Mouse (Mus musculus) midbrain, embryonic 12.5 days (tissue): ENCODE measurements around the gene Celf5. TPM values are rescaled to one million over a fixed set of nuclear protein-coding genes. Genes with fewer than 3 reads are reported as not detected.

ENCODE experiments used
- ATAC-seq: fragments of 200-750 bp; cut with Nextera tagmentation; 2 replicates; pipeline ENCODE4 v1.8.0; 2017; ENCODE audit warnings: low read depth, moderate TSS enrichment, moderate library complexity; ENCODE audit not compliant: low FRiP score
- H3K27ac ChIP-seq: fragments of 300-500 bp; sonication (generic); replicated peaks from 2 replicates; pipeline ENCODE4 v1.5.1; 2016; ENCODE audit warnings: mild to moderate bottlenecking
- H3K27me3 ChIP-seq: fragments of 300-500 bp; sonication (generic); 2 replicates; pipeline ENCODE4 v1.6.1; 2016; ENCODE audit warnings: mild to moderate bottlenecking
- H3K36me3 ChIP-seq: fragments of 300-500 bp; sonication (generic); 2 replicates; pipeline ENCODE4 v1.6.1; 2016
- H3K4me1 ChIP-seq: fragments of 300-500 bp; sonication (generic); 2 replicates; pipeline ENCODE4 v1.6.1; 2016
- H3K4me2 ChIP-seq: fragments of 300-500 bp; sonication (generic); replicated peaks from 2 replicates; pipeline ENCODE4 v1.6.1; 2016; ENCODE audit warnings: mild to moderate bottlenecking, moderate library complexity
- H3K4me3 ChIP-seq: fragments of 300-500 bp; sonication (generic); 2 replicates; pipeline ENCODE4 v1.5.1; 2016; ENCODE audit warnings: mild to moderate bottlenecking
- H3K9ac ChIP-seq: fragments of 300-500 bp; sonication (generic); replicated peaks from 2 replicates; pipeline ENCODE4 v1.6.1; 2016; ENCODE audit warnings: mild to moderate bottlenecking, moderate library complexity
- H3K9me3 ChIP-seq: fragments of 300-500 bp; sonication (generic); 2 replicates; pipeline ENCODE4 v1.6.1; 2016; ENCODE audit warnings: mild to moderate bottlenecking
- WGBS: fragments of 180-500 bp; shearing (Covaris S2); methylation state at CpG from one replicate; pipeline ENCODE4 v1.1.7; 2016; 5-methylcytosine and 5-hydroxymethylcytosine counted together
- microRNA-seq: library from miRNA; unstranded; fragments of <30 nt; microRNA quantifications from one replicate; pipeline ENCODE4, GENCODE M21; 2017
- polyA plus RNA-seq: library from polyadenylated mRNA; unstranded; fragments of >200 nt; fragmentation: Nextera tagmentation; extraction: Ambion mirVana; gene quantifications from 2 replicates; pipeline ENCODE4 v1.2.1, GENCODE M21; 2016

Gene Celf5
- polyA plus RNA-seq, 1 experiment from 2014 or later: 37.1 TPM

- no peak overlapping the region; the same call in 1 of the 2 replicates for H3K9ac ChIP-seq
These were observed 68.9 kb downstream of the Celf5 start for GRCm38 (mm10) chr10:81413310-81414261.

GRCm38 (mm10) chr10:81412586-81413309 lies 69.8 kb downstream of the Celf5 start:
- H3K27me3 ChIP-seq: peaks cover 21% of the 10 kb centered on the region

More at GRCm38 (mm10) chr10:81413310-81414261, 68.9 kb downstream of the Celf5 start:
- peaks cover 18% of the 10 kb centered on the region for H3K27me3 ChIP-seq
- peaks cover 87% of the 10 kb centered on the region for H3K4me1 ChIP-seq
- no peaks in the 10 kb centered on the region for H3K36me3 ChIP-seq
- H3K27ac ChIP-seq: peak overlapping the region; percentile 25; the same call in 1 of the 2 replicates
- ATAC-seq: no peak
- 29% methylated on average over 26 of the region's 26 CpGs for WGBS
- no peaks in the 10 kb centered on the region for H3K9me3 ChIP-seq
- H3K4me3 ChIP-seq: peak overlapping the region; percentile 12; the same call in 1 of the 2 replicates
- H3K4me2 ChIP-seq: peak overlapping the region; percentile 36

DNA sequence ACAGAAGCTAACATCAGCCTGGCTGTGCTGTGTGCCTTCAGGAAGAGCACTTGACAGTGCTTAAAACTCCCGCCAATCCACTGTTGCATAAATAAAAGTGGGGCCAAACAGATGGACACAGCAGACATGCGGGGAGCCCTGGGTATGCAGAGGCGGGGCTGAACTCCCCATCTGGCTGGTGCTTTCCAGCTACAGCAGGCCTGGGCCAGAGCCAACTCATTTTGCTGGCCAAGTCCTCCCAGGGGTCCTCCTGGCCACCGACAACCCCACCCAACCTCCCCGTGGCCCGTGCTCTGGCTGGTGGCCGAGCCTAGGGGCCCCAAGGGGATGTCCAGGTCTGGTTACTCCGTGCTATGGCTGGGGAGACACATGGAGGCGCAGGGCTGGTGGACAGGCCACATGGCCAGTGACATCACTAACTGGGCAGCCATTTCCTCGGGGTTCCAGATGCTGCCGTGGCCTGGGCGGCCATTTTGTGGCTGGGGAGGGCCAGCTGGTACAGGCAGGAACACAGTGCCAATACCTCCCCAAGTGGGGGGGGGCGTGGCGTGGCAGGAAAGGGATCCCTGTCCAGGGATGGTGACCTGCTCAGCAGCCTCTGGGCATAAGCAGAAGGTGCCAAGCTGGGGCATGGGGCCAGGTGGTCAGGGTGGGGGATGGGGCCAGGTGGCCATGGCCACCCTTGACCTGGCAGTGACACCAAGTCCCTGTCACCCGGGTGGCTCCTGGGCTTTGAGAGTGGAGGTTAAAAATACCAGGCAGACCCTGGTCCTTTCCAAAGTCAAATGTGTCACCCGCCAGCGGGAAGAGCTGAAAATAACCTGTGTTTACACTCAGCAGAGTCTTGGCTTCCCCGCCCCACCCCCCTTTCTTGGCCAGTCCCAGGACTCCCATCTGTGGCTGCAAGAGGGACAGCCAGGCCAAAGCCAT lies 70.8 kb downstream of the Celf5 start:
- Histone ChIP-seq H3K27me3 (peaks cover 23% of the 10 kb centered on the region), H3K4me2 (no peak overlapping the region), H3K36me3 (no peaks in the 10 kb centered on the region), H3K9ac (0 out of 2 replicates have a peak overlapping the region, but pooled peaks have one; percentile 1), H3K27ac (peak overlapping the region; percentile 54), H3K4me1 (peaks cover 87% of the 10 kb centered on the region), H3K9me3 (no peaks in the 10 kb centered on the region), H3K4me3 (no peak overlapping the region)
- 74% methylated on average over 18 of the region's 18 CpGs for WGBS
- ATAC-seq: no peak

More at GRCm38 (mm10) chr10:81412586-81413309, 69.8 kb downstream of the Celf5 start:
- no peaks in the 10 kb centered on the region for H3K9me3 ChIP-seq
- H3K4me3 ChIP-seq: no peak overlapping the region
- ATAC-seq: no peak
- no peak overlapping the region for H3K4me2 ChIP-seq
- H3K36me3 ChIP-seq: no peaks in the 10 kb centered on the region
- H3K4me1 ChIP-seq: peaks cover 87% of the 10 kb centered on the region
- peak overlapping the region; percentile 54; the same call in 1 of the 2 replicates for H3K27ac ChIP-seq
- WGBS: 77% methylated on average over 16 of the region's 16 CpGs
- H3K9ac ChIP-seq: no peak overlapping the region

DNA sequence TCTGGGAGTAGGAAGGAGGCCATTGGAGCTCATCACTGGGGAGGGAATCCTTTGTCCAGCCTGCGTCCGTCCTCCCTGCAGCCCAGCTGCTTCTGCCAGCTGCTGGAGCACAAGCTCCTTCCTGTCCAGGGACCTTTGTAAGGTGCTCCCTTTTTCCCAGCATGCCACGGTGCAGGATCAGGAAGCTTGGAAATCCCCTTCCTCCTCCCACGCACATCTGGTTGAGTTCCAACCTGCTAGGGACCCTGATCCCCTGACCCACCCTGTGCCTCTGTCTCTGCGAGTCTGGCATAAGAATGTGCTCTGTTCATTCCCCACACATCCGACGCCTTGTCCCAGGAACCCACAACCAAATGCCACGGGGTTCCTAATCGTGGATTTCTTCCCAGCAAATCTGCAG lies 71.5 kb downstream of the Celf5 start:
- Histone ChIP-seq H3K36me3 (no peaks in the 10 kb centered on the region), H3K4me1 (peaks cover 85% of the 10 kb centered on the region), H3K27me3 (peaks cover 30% of the 10 kb centered on the region), H3K27ac (peak overlapping the region; percentile 54), H3K9me3 (no peaks in the 10 kb centered on the region), H3K4me3 (no peak overlapping the region), H3K9ac (0 out of 2 replicates have a peak overlapping the region, but pooled peaks have one; percentile 1), H3K4me2 (no peak overlapping the region)
- 83% methylated on average over 9 of the region's 9 CpGs for WGBS
- ATAC-seq: no peak

DNA sequence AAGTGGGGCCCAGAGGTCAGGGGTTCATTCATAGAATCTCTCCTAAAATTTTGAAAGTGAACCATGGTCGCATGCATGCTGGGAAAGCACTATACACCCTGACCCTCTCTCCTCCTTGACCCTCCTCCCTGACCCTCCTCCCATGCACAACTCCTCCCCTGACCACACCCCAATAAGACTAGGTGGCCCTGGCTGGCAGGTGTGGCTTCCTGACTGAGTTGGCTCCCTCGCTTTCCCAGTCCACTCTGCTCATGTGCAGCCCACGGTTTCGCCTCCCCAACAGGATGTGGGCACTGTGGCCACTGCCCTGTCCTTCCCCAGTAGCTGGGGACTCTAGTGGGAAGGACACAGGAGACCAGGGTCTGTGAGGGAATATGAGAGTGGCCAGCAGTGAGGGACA lies 72.2 kb downstream of the Celf5 start:
- no peaks in the 10 kb centered on the region for H3K9me3 ChIP-seq
- no peak overlapping the region for H3K9ac ChIP-seq
- no peak overlapping the region for H3K27ac ChIP-seq
- H3K4me2 ChIP-seq: no peak overlapping the region
- peaks cover 79% of the 10 kb centered on the region for H3K4me1 ChIP-seq
- H3K36me3 ChIP-seq: no peaks in the 10 kb centered on the region
- H3K27me3 ChIP-seq: peaks cover 36% of the 10 kb centered on the region
- ATAC-seq: no peak
- H3K4me3 ChIP-seq: no peak overlapping the region
- 60% methylated on average over 4 of the region's 4 CpGs for WGBS

DNA sequence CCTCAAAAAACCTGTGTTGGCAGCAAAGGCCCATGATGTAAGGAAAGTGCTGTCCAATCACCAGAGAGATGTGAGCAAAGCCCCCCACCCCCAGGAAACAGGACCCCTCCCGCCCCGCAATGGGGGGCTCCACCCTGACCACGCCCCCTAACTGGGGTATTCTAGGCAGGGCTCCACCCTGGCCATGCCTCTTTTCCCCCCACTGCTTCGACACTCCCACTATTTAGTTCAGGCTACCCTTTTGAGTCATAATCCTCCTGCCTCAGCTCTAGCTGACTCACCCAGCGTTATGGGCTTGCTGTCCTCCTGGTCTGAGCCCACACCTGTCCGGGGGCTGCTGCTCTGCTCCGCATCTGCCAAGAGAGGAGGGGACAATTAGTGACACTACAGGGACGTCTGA lies 73.2 kb downstream of the Celf5 start:
- Histone ChIP-seq H3K4me1 (peaks cover 69% of the 10 kb centered on the region), H3K9me3 (no peaks in the 10 kb centered on the region), H3K4me3 (0 out of 2 replicates have a peak overlapping the region, but pooled peaks have one; percentile 3), H3K9ac (no peak overlapping the region), H3K27ac (peak overlapping the region; percentile 39), H3K27me3 (peaks cover 47% of the 10 kb centered on the region), H3K4me2 (no peak overlapping the region), H3K36me3 (0 out of 2 replicates have a peak, but pooled peaks cover 3% of the 10 kb centered on the region)
- 11% methylated on average over 8 of the region's 8 CpGs for WGBS
- no peak for ATAC-seq

Small RNA genes lying within 50 kb of the gene (microRNA-seq; reads per million reads assigned to microRNA genes)
- not detected for gene Gm25595
- 0.70 reads per million for gene Mir1191b

Other genes with a start within 250 kb of the Celf5 start
- 12.1 and 13.6 TPM in 2 replicates for gene Zfr2, start 249.6 kb downstream of the Celf5 start, polyA plus RNA-seq
- 4.3 and 5.0 TPM in 2 replicates for gene Matk, start 229.8 kb downstream of the Celf5 start, polyA plus RNA-seq
- gene Mrpl54, start 215.8 kb downstream of the Celf5 start, polyA plus RNA-seq: 168 and 169 TPM in 2 replicates
- gene Apba3, start 215.7 kb downstream of the Celf5 start, polyA plus RNA-seq: 34.8 and 36.1 TPM in 2 replicates
- gene Tjp3, start 191.1 kb downstream of the Celf5 start, polyA plus RNA-seq: 6.6 and 7.5 TPM in 2 replicates
- gene Pip5k1c, start 189.7 kb downstream of the Celf5 start, polyA plus RNA-seq: 89.9 and 92.6 TPM in 2 replicates
- gene Cactin, start 161.6 kb downstream of the Celf5 start, polyA plus RNA-seq: 58.8 and 60.5 TPM in 2 replicates
- 3.7 and 4.4 TPM in 2 replicates for gene Tbxa2r, start 154.0 kb downstream of the Celf5 start, polyA plus RNA-seq
- not detected in 2 replicates for gene Gipc3, start 139.4 kb downstream of the Celf5 start, polyA plus RNA-seq
- 90.8 and 97.9 TPM in 2 replicates for gene Hmg20b, start 132.2 kb downstream of the Celf5 start, polyA plus RNA-seq
- gene Mfsd12, start 125.2 kb downstream of the Celf5 start, polyA plus RNA-seq: 12.0 and 13.7 TPM in 2 replicates
- 0.34 and 0.92 TPM in 2 replicates for gene 4930404N11Rik, start 116.9 kb downstream of the Celf5 start, polyA plus RNA-seq
- gene Fzr1, start 104.2 kb downstream of the Celf5 start, polyA plus RNA-seq: 135 and 139 TPM in 2 replicates
- gene Dohh, start 98.3 kb downstream of the Celf5 start, polyA plus RNA-seq: 63.5 and 67.2 TPM in 2 replicates
- gene Gm48551, start 98.2 kb downstream of the Celf5 start, polyA plus RNA-seq: 4.2 and 5.5 TPM in 2 replicates
- gene Gm48552, start 93.7 kb downstream of the Celf5 start, polyA plus RNA-seq: 0.50 and 2.3 TPM in 2 replicates
- 2.1 and 2.8 TPM in 2 replicates for gene Smim24, start 89.7 kb downstream of the Celf5 start, polyA plus RNA-seq
- gene Nfic, start 27.1 kb downstream of the Celf5 start, polyA plus RNA-seq: 14.7 and 19.7 TPM in 2 replicates
- 66.9 and 68.3 TPM in 2 replicates for gene Ncln, start 13.7 kb upstream of the Celf5 start, polyA plus RNA-seq
- gene S1pr4, start 17.4 kb upstream of the Celf5 start, polyA plus RNA-seq: 0.41 and 0.77 TPM in 2 replicates
- gene Gna15, start 41.5 kb upstream of the Celf5 start, polyA plus RNA-seq: 0.58 and 1.0 TPM in 2 replicates
- 70.9 and 72.6 TPM in 2 replicates for gene Gna11, start 62.5 kb upstream of the Celf5 start, polyA plus RNA-seq
- 524 and 532 TPM in 2 replicates for gene Aes, start 76.8 kb upstream of the Celf5 start, polyA plus RNA-seq
- gene Tle2, start 91.9 kb upstream of the Celf5 start, polyA plus RNA-seq: 17.8 and 17.9 TPM in 2 replicates
- gene Tle6, start 118.4 kb upstream of the Celf5 start, polyA plus RNA-seq: 2.9 and 5.1 TPM in 2 replicates
- gene BC025920, start 123.6 kb upstream of the Celf5 start, polyA plus RNA-seq: 2.5 and 2.6 TPM in 2 replicates
- gene Sirt6, start 145.1 kb upstream of the Celf5 start, polyA plus RNA-seq: 52.8 and 54.1 TPM in 2 replicates
- 6.3 and 7.4 TPM in 2 replicates for gene Ankrd24, start 145.8 kb upstream of the Celf5 start, polyA plus RNA-seq
- gene Gm10778, start 166.3 kb upstream of the Celf5 start, polyA plus RNA-seq: 4.8 and 5.1 TPM in 2 replicates
- 18.2 and 21.1 TPM in 2 replicates for gene Zfp433, start 222.1 kb upstream of the Celf5 start, polyA plus RNA-seq